Mouse (Mus musculus): Measurements from ENCODE around the gene Xrcc1. TPM values are rescaled to one million over a fixed set of nuclear protein-coding genes. Genes with fewer than 3 reads are reported as not detected.

The Xrcc1 gene
- polyA plus RNA-seq, 1 experiment from 2014 or later: 100.0 TPM

DNA sequence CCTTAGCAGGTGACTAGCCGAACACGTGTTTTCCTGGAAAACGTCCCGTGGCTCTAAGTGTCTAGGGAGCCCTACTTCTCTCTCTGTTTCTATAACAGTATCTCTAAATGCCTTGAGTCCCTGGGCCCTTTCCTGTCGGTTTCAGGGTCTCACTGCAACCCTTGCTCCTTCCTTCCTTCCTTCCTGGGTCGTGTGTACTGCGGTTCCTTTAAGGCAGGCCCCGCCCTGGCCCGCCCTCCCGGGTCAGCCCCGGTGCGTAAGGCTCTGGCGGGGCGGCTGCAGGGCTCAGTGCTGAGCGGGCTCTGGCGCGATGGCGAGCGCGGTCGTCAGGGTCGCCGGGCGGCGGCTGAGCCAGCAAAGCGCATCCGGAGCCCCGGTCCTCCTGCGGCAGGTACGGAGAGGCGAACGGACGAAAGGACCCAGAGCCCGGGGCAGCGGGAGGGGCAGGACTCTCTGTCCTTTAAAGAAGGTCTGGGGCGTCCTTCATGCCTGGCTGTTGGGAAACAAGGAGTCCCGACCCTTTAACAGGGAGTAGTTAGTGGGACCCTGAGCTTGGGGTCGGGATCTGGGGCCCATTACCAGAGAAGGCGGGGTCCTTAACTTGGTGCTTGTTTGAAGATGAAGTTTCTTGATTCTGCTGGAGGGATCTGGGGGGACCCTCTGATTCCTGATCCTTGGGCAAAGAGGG, 47.7 kb downstream of the Xrcc1 start:
- Histone ChIP-seq H3K9ac (peak overlapping the region; percentile 61), H3K36me3 (no peaks in the 10 kb centered on the region), H3K27ac (peak overlapping the region; percentile 40; the same call in 1 of the 2 replicates), H3K4me1 (peaks cover 19% of the 10 kb centered on the region), H3K9me3 (no peaks in the 10 kb centered on the region), H3K4me3 (replicated peaks) (peak overlapping the region; percentile 72), H3K27me3 (replicated peaks) (no peaks in the 10 kb centered on the region), H3K4me2 (peak overlapping the region; percentile 88)
- WGBS: 2% methylated on average over 39 of the region's 39 CpGs
- ATAC-seq (ENCODE audit: insufficient read depth, low FRiP score, low read depth): peak; percentile 91

DNA sequence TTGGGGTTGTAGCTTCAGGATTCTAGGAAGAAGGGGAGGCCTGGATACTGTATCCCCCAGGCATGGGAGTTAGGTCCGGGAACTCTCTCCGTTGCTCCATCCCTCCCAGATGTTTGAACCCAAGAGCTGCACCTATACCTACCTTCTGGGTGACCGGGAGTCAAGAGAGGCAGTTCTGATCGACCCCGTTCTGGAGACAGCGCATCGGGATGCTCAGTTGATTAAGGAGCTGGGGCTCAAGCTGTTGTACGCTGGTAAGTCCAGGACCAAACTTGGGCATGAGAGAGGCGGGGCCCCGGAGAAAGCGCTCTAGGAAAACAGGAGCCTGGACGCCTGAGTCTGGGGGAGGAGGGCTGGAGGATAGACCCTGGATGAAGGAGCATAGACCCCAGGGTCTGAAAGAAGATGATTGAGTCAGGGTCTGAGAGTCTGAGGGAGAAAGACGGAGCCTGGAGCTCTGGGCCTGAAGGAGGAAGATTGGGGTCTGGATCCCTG, 48.3 kb downstream of the Xrcc1 start:
- Histone ChIP-seq H3K27ac (no peak overlapping the region), H3K4me2 (peak overlapping the region; percentile 88)

GRCm38 (mm10) chr7:24595464-24595863, 49.4 kb downstream of the Xrcc1 start:
- Histone ChIP-seq H3K4me1 (peaks cover 19% of the 10 kb centered on the region), H3K27ac (no peak overlapping the region), H3K27me3 (replicated peaks) (no peaks in the 10 kb centered on the region), H3K9me3 (no peaks in the 10 kb centered on the region), H3K9ac (no peak overlapping the region), H3K36me3 (no peaks in the 10 kb centered on the region), H3K4me2 (peak overlapping the region; percentile 88), H3K4me3 (replicated peaks) (peak overlapping the region; percentile 72; the same call in 1 of the 2 replicates)
- ATAC-seq (ENCODE audit: insufficient read depth, low FRiP score, low read depth): no peak
- WGBS: 69% methylated on average over 2 of the region's 2 CpGs

More for the DNA sequence above, 48.3 kb downstream of the Xrcc1 start:
- H3K27me3 ChIP-seq (replicated peaks): no peaks in the 10 kb centered on the region
- H3K9ac ChIP-seq: peak overlapping the region; percentile 61
- H3K4me3 ChIP-seq (replicated peaks): peak overlapping the region; percentile 72
- H3K4me1 ChIP-seq: peaks cover 19% of the 10 kb centered on the region
- 5% methylated on average over 13 of the region's 13 CpGs for WGBS
- H3K9me3 ChIP-seq: no peaks in the 10 kb centered on the region
- no peaks in the 10 kb centered on the region for H3K36me3 ChIP-seq
- 0 out of 2 replicates have a peak, but pooled peaks have one; percentile 6 for ATAC-seq (ENCODE audit: insufficient read depth, low FRiP score, low read depth)

DNA sequence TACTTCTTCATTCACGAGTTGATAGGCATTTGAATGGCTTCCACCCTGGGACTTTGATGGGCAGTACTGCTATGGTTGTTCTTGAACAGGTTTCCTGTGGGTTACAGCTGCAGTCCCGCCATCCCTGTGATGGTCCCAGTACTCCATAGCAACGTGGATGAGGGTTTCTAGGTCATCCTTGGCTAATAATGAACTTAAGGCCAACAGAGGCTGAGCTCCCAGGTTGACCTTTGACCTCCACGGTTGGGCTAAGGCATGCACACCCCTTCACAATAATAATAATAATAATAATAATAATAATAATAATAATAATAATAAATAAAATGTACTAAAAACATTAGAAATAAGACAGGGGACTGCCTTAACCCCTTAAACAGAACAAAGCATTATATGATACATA, 52.0 kb downstream of the Xrcc1 start:
- no peak overlapping the region for H3K27ac ChIP-seq
- no peak overlapping the region for H3K4me2 ChIP-seq
- H3K9me3 ChIP-seq: no peaks in the 10 kb centered on the region
- 65% methylated on average over 4 of the region's 4 CpGs for WGBS
- ATAC-seq (ENCODE audit: insufficient read depth, low FRiP score, low read depth): no peak
- H3K4me3 ChIP-seq (replicated peaks): no peak overlapping the region
- H3K9ac ChIP-seq: no peak overlapping the region
- no peaks in the 10 kb centered on the region for H3K36me3 ChIP-seq
- H3K4me1 ChIP-seq: peaks cover 20% of the 10 kb centered on the region
- H3K27me3 ChIP-seq (replicated peaks): no peaks in the 10 kb centered on the region

- Histone ChIP-seq H3K9me3 (no peaks in the 10 kb centered on the region), H3K4me3 (replicated peaks) (no peak overlapping the region), H3K27me3 (replicated peaks) (no peaks in the 10 kb centered on the region), H3K4me1 (peaks cover 13% of the 10 kb centered on the region), H3K4me2 (no peak overlapping the region), H3K27ac (peak overlapping the region; percentile 0; the same call in 1 of the 2 replicates), H3K36me3 (no peaks in the 10 kb centered on the region), H3K9ac (no peak overlapping the region)
- WGBS: 61% methylated on average over 15 of the region's 15 CpGs
- ATAC-seq (ENCODE audit: insufficient read depth, low FRiP score, low read depth): no peak
Measured at GRCm38 (mm10) chr7:24599211-24600067, 53.4 kb downstream of the Xrcc1 start.

- peak; percentile 71; the same call in 1 of the 2 replicates for ATAC-seq (ENCODE audit: insufficient read depth, low FRiP score, low read depth)
- peaks cover 3% of the 10 kb centered on the region; the same call in 1 of the 2 replicates for H3K4me1 ChIP-seq
- no peak overlapping the region for H3K9ac ChIP-seq
- H3K27ac ChIP-seq: no peak overlapping the region
- no peaks in the 10 kb centered on the region for H3K9me3 ChIP-seq
- no peaks in the 10 kb centered on the region for H3K36me3 ChIP-seq
- H3K4me3 ChIP-seq (replicated peaks): no peak overlapping the region
- 4% methylated on average over 13 of the region's 13 CpGs for WGBS
- no peaks in the 10 kb centered on the region for H3K27me3 ChIP-seq (replicated peaks)
- peak overlapping the region; percentile 42 for H3K4me2 ChIP-seq
Measured at GRCm38 (mm10) chr7:24600941-24601597, 55.0 kb downstream of the Xrcc1 start.

DNA sequence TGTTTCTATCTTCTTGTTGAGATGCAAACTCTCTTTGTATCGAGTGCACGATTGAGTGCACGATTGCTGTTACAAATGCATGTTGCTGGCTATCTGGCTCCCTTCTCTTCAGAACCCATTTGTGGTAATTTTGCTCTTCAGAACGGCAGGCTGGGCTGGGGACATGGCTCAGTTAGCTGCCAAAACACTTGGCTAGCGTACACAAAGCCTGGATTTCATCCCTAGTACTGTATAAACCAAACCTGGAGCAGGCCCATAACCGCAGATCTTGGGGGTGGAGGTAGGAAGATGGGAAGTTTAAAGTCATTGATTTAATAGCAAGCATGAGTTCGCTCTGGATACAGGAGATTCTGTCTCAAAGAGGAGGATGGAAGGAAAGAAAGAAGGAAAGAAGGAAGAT, 59.5 kb downstream of the Xrcc1 start:
- ATAC-seq (ENCODE audit: insufficient read depth, low FRiP score, low read depth): no peak
- Histone ChIP-seq H3K27me3 (replicated peaks) (0 out of 2 replicates have a peak, but pooled peaks cover 5% of the 10 kb centered on the region), H3K4me1 (peaks cover 9% of the 10 kb centered on the region), H3K4me3 (replicated peaks) (no peak overlapping the region), H3K36me3 (no peaks in the 10 kb centered on the region), H3K9me3 (no peaks in the 10 kb centered on the region), H3K27ac (no peak overlapping the region), H3K9ac (no peak overlapping the region), H3K4me2 (no peak overlapping the region)
- 74% methylated on average over 7 of the region's 7 CpGs for WGBS

DNA sequence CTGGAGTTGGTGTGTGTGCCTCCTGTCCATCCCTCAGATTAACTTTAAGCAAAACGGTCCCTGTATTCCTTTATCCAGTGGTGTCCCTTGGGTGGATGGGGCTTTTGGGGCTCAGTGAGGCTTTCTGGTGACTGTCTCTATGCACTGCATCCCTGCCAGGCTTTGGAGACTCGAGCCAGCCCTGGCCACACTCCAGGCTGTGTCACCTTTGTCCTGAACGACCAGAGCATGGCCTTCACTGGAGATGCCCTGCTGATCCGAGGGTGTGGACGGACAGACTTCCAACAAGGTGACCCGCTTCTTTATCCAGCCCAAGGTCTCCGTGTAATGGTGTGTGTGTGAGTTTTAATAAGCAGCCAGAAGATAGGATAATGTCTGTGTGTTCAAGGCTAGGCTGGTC, 60.0 kb downstream of the Xrcc1 start:
- no peak for ATAC-seq (ENCODE audit: insufficient read depth, low FRiP score, low read depth)
- no peaks in the 10 kb centered on the region for H3K36me3 ChIP-seq

DNA sequence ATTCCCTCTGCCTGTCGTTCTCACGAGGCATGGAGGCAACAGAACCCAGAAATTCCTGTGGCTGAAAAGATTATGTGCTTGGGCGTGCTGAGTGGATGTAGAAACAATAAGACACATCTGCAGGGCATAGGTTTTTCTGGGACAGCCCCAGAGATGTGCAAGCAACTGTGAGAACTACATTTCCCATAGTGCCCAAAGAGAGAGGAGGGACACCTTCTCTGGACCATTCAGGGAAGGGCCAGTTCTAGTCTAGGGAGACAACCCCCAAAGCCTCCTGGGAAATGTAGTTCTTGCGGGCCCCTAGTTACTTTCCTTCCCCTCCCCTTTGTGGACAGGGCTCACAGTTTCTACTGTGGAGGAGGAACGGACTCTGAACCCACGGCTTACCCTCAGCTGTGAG, 61.9 kb downstream of the Xrcc1 start:
- no peaks in the 10 kb centered on the region for H3K9me3 ChIP-seq
- no peaks in the 10 kb centered on the region for H3K36me3 ChIP-seq
- H3K4me1 ChIP-seq: peaks cover 18% of the 10 kb centered on the region
- H3K27me3 ChIP-seq (replicated peaks): peaks cover 21% of the 10 kb centered on the region; the same call in 1 of the 2 replicates
- no peak overlapping the region for H3K27ac ChIP-seq
- H3K4me2 ChIP-seq: no peak overlapping the region
- WGBS: 51% methylated on average over 6 of the region's 6 CpGs
- ATAC-seq (ENCODE audit: insufficient read depth, low FRiP score, low read depth): peak; percentile 72
- H3K4me3 ChIP-seq (replicated peaks): no peak overlapping the region
- no peak overlapping the region for H3K9ac ChIP-seq

More for the DNA sequence above, 60.0 kb downstream of the Xrcc1 start:
- 85% methylated on average over 7 of the region's 7 CpGs for WGBS
- H3K4me3 ChIP-seq (replicated peaks): no peak overlapping the region
- no peak overlapping the region for H3K9ac ChIP-seq
- H3K4me1 ChIP-seq: peaks cover 12% of the 10 kb centered on the region
- no peak overlapping the region for H3K4me2 ChIP-seq
- peaks cover 5% of the 10 kb centered on the region; the same call in 1 of the 2 replicates for H3K27me3 ChIP-seq (replicated peaks)
- no peaks in the 10 kb centered on the region for H3K9me3 ChIP-seq
- no peak overlapping the region for H3K27ac ChIP-seq

DNA sequence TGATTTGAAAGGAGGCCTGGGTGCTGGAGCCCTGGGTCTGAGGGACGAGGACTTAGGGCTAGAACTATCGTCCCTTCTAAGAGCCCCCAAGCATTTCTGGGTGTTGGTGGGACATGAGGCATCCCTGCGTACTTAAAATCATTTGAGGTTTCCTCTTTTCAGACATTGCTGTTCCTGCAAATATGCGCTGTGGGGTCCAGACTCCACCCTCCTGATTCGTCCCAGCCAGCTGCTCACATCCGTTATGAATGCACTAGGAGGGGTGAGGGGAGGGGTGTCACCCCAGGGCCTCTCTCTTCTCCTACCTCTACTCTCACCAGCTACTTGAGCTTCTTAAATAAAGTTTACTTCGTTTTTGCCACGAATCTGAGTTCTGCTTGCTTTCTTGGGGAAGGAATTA, 62.5 kb downstream of the Xrcc1 start:
- Histone ChIP-seq H3K27ac (no peak overlapping the region), H3K4me3 (replicated peaks) (no peak overlapping the region), H3K36me3 (no peaks in the 10 kb centered on the region), H3K27me3 (replicated peaks) (peaks cover 21% of the 10 kb centered on the region; the same call in 1 of the 2 replicates), H3K4me1 (peaks cover 18% of the 10 kb centered on the region), H3K9me3 (no peaks in the 10 kb centered on the region), H3K4me2 (no peak overlapping the region), H3K9ac (no peak overlapping the region)
- no peak for ATAC-seq (ENCODE audit: insufficient read depth, low FRiP score, low read depth)
- 70% methylated on average over 8 of the region's 8 CpGs for WGBS

DNA sequence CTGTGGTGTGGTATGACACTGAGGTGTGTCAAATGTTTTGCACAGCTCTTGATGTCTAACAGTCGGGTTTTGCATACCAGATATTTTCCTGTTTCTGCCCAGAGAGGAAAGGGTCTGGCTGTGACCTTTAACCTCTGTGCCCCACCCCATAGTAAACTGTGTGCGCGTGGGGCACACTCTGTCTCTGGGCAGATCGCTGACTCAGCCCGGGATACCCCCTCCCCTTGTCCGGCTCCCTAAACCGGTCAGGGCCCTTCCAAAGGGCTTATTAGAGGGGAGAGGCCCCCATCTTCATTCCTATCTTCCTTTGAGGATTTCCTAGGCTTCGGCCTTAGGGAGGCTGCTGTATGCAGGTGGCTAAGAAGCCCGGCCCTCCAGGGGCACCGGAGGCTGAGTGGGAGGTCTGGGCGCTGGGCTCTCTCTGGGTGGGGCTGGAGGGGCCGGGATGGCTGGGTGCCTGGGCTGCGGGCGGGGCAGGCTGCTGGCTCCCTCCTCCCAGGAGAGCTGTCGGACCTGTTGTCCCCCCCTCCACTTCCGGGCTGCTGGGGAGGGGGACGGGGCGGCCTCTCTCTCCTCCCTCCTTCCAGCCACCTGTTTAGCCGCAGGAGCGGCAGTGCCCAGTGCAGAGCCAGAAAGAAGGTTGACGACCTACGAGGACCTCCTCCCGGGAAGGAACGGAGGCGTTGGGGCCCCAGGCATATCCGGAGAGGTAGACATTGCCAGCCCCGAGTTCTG, 64.2 kb downstream of the Xrcc1 start, which contains the start of gene Phldb3:
Gene Phldb3 (plus strand): TSS at position 620 of the 735 bp plus-strand sequence.
- Histone ChIP-seq H3K27ac (peak within 1 kb of the TSS; percentile 90), H3K9me3 (no peaks in the 10 kb centered on the region), H3K36me3 (no peaks in the 10 kb centered on the region), H3K4me1 (peaks cover 18% of the 10 kb centered on the region), H3K4me3 (replicated peaks) (peak within 1 kb of the TSS; percentile 60), H3K9ac (peak within 1 kb of the TSS; percentile 50; the same call in 1 of the 2 replicates), H3K27me3 (replicated peaks) (peaks cover 21% of the 10 kb centered on the region; the same call in 1 of the 2 replicates), H3K4me2 (peak within 1 kb of the TSS; percentile 92)
- ATAC-seq (ENCODE audit: insufficient read depth, low FRiP score, low read depth): peak; percentile 68
- 4% methylated on average over 24 of the region's 27 CpGs for WGBS

Data from stomach, embryonic 15.5 days (tissue).